Comparison of ENCODE assay signal across 8 mouse cellular contexts in genomic region chr7:19083701-19084100, GRCm38 (mm10). TPM values are rescaled to one million over a fixed set of nuclear protein-coding genes. Genes with fewer than 3 reads are reported as not detected.
DNase-seq lines count a peak whose midpoint lies in the region; ATAC-seq lines count a peak whose summit lies in the region.

Gene Dmpk (plus strand): TSS chr7:19083849.

- H3K4me1 ChIP-seq in embryonic facial prominence, embryonic 14.5 days (ENCODE audit: control insufficient read depth, insufficient read depth, low read length), result peaks cover 13% of the 10 kb centered on the region
- H3K4me1 ChIP-seq in limb, embryonic 13.5 days, result peaks cover 48% of the 10 kb centered on the region
- H3K4me1 ChIP-seq in stomach, embryonic 16.5 days (ENCODE audit: control insufficient read depth, insufficient read depth, low read length), result peaks cover 53% of the 10 kb centered on the region

- peak within 1 kb of the TSS; percentile 45 for H3K4me2 ChIP-seq in embryonic facial prominence, embryonic 14.5 days (ENCODE audit: low read depth, low read length)
- H3K4me2 ChIP-seq in limb, embryonic 13.5 days (replicated peaks), result peak within 1 kb of the TSS; percentile 50
- peak within 1 kb of the TSS; percentile 60 for H3K4me2 ChIP-seq in stomach, embryonic 16.5 days (ENCODE audit: low read depth, low read length)

- H3K27me3 ChIP-seq in embryonic facial prominence, embryonic 14.5 days (replicated peaks; ENCODE audit: control insufficient read depth, insufficient read depth, low read length), result no peaks in the 10 kb centered on the region
- H3K27me3 ChIP-seq in limb, embryonic 13.5 days, result no peaks in the 10 kb centered on the region
- H3K27me3 ChIP-seq in stomach, embryonic 16.5 days (ENCODE audit: control insufficient read depth, insufficient read depth, low read length), result no peaks in the 10 kb centered on the region

- ATAC-seq in embryonic facial prominence, embryonic 14.5 days (ENCODE audit: low read depth), result peak; percentile 42
- ATAC-seq in limb, embryonic 13.5 days (ENCODE audit: low FRiP score, low read depth), result peak; percentile 25; the same call in 1 of the 2 replicates
- peak; percentile 60; the same call in 1 of the 2 replicates for ATAC-seq in stomach, embryonic 16.5 days (ENCODE audit: insufficient read depth, low FRiP score)

- H3K9ac ChIP-seq in embryonic facial prominence, embryonic 14.5 days (ENCODE audit: low read depth, low read length), result peak within 1 kb of the TSS; percentile 45
- H3K9ac ChIP-seq in limb, embryonic 13.5 days, result peak within 1 kb of the TSS; percentile 46; the same call in 1 of the 2 replicates
- H3K9ac ChIP-seq in stomach, embryonic 16.5 days (ENCODE audit: low read length), result peak within 1 kb of the TSS; percentile 74

- H3K9me3 ChIP-seq in embryonic facial prominence, embryonic 14.5 days (ENCODE audit: control insufficient read depth, low read length), result no peaks in the 10 kb centered on the region
- H3K9me3 ChIP-seq in limb, embryonic 13.5 days, result no peaks in the 10 kb centered on the region
- no peaks in the 10 kb centered on the region for H3K9me3 ChIP-seq in stomach, embryonic 16.5 days (replicated peaks; ENCODE audit: control insufficient read depth, low read length)

- peak within 1 kb of the TSS; percentile 28 for H3K4me3 ChIP-seq in embryonic facial prominence, embryonic 14.5 days (ENCODE audit: low read depth, low read length)
- peak within 1 kb of the TSS; percentile 27 for H3K4me3 ChIP-seq in limb, embryonic 13.5 days
- peak within 1 kb of the TSS; percentile 52 for H3K4me3 ChIP-seq in stomach, embryonic 16.5 days (replicated peaks; ENCODE audit: low read length)

- H3K27ac ChIP-seq in embryonic facial prominence, embryonic 14.5 days (replicated peaks; ENCODE audit: low read depth, low read length), result peak within 1 kb of the TSS; percentile 63
- H3K27ac ChIP-seq in limb, embryonic 13.5 days, result peak within 1 kb of the TSS; percentile 49; the same call in 1 of the 2 replicates
- peak within 1 kb of the TSS; percentile 80 for H3K27ac ChIP-seq in stomach, embryonic 16.5 days (ENCODE audit: low read length)

- peaks cover 64% of the 10 kb centered on the region for H3K36me3 ChIP-seq in embryonic facial prominence, embryonic 14.5 days (ENCODE audit: control insufficient read depth, insufficient read depth, low read length)
- peaks cover 69% of the 10 kb centered on the region for H3K36me3 ChIP-seq in limb, embryonic 13.5 days
- peaks cover 23% of the 10 kb centered on the region for H3K36me3 ChIP-seq in stomach, embryonic 16.5 days (ENCODE audit: control insufficient read depth, insufficient read depth, low read length)

- DNase-seq in urinary bladder, adult 2 months (ENCODE audit: low spot score), result no peak
- DNase-seq in urinary bladder, postnatal 25 days (ENCODE audit: low spot score), result no peak
- DNase-seq in embryonic facial prominence, embryonic 14.5 days (ENCODE audit: low spot score), result peak; percentile 34
- peak; percentile 61 for DNase-seq in heart, postnatal 4 days
- no peak for DNase-seq in retina, postnatal 1 day
- no peak for DNase-seq in embryo, embryonic 9.5 days (ENCODE audit: extremely low spot score)

- WGBS in embryonic facial prominence, embryonic 14.5 days, result 34% methylated on average over 7 of the region's 10 CpGs
- WGBS in limb, embryonic 13.5 days, result 42% methylated on average over 10 of the region's 10 CpGs
- 25% methylated on average over 10 of the region's 10 CpGs for WGBS in stomach, embryonic 16.5 days

RNA-seq across cellular contexts. Expression of gene Dmpk, which starts in this region (rescaled TPM):
- 525 and 848 TPM in 2 replicates for polyA plus RNA-seq in urinary bladder, adult 2 months (2012; rRNA removed)
- 43.3 and 58.2 TPM in 2 replicates for polyA plus RNA-seq in embryonic facial prominence, embryonic 14.5 days (2014; fragmentation: Nextera tagmentation; extraction: Ambion mirVana)
- 100 to 1,000 TPM; 188 to 201 TPM for total RNA-seq in heart, postnatal 4 days (2021)
- polyA plus RNA-seq in limb, embryonic 13.5 days (2015; fragmentation: Nextera tagmentation; extraction: Ambion mirVana), result 22.6 and 23.1 TPM in 2 replicates
- 84.7 and 98.1 TPM in 2 replicates for polyA plus RNA-seq in stomach, embryonic 16.5 days (2015; fragmentation: Nextera tagmentation; extraction: Ambion mirVana)

Comparison
In these comparisons a context has a peak if more than half of its experiments do, and no peak if none do; other contexts are left out.
1. DNase-seq: peak in embryonic facial prominence, embryonic 14.5 days (single experiment) and heart, postnatal 4 days (single experiment); none in urinary bladder, adult 2 months (single experiment), urinary bladder, postnatal 25 days (single experiment), retina, postnatal 1 day (single experiment) and embryo, embryonic 9.5 days (single experiment).
2. Peak in every context shown above with its lines, with median percentiles within 50 percentile points of each other: ATAC-seq, H3K27ac ChIP-seq, H3K4me2 ChIP-seq, H3K4me3 ChIP-seq and H3K9ac ChIP-seq.